In the genomic region with DNA sequence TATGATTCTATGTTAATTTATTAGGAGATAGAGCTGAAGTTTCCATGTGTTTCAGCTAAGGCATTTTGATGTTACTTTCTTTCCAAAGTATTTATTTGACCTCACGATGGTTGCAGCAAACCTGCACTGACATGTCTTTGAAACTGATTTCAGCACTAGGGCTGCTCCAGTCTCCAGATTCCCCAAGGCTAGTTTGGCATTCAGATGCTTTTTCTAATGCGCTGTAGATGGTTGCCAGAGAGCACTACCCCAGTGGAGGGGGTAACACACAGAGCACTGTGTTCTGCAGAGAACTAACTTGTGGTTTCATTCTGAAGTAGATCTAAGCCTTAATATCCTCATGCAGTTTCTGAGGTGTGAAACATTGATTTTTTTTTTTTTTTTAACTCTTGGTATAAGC, we compare ENCODE assay signal across 21 mouse cellular contexts.
"Had no signal": no experiment of that assay in that cellular context is flagged by ENCODE, and none has a peak within 500 bp of the region (broad histone marks: within the 10 kb centered on the region; RNA-seq: fewer than 3 reads in every experiment).

No protein-coding gene starts in this region.

- H3K27ac ChIP-seq: kidney, embryonic 15.5 days; left cerebral cortex, adult 2 months; liver, embryonic 14.5 days; macrophage; midbrain, embryonic 10.5 days; midbrain, embryonic 13.5 days; stomach, postnatal 0 days had no signal

- DNase-seq: kidney, adult 8-10 months; kidney, postnatal 10 days; kidney, postnatal 4 days; layer of hippocampus, postnatal 36 days; liver, postnatal 0 days; lung, embryonic 14.5 days; right cerebral cortex, adult 18-20 months; right cerebral cortex, postnatal 14 days; right cerebral cortex, postnatal 4 days; thymus, adult 2 months; thymus, postnatal 14 days; thymus, postnatal 4 days had no signal

- ATAC-seq: liver, postnatal 0 days; lung, postnatal 0 days; midbrain, embryonic 13.5 days had no signal

- H3K9me3 ChIP-seq: kidney, embryonic 15.5 days; megakaryocyte, embryonic 14.5 days; midbrain, embryonic 10.5 days; midbrain, embryonic 13.5 days had no signal

- H3K27me3 ChIP-seq: kidney, embryonic 15.5 days; megakaryocyte, embryonic 14.5 days; midbrain, embryonic 13.5 days had no signal

- H3K4me3 ChIP-seq: kidney, embryonic 15.5 days; left cerebral cortex, adult 2 months; megakaryocyte, embryonic 14.5 days; midbrain, embryonic 10.5 days; midbrain, embryonic 13.5 days had no signal

- H3K9ac ChIP-seq: kidney, embryonic 15.5 days; liver, embryonic 14.5 days; liver, postnatal 0 days; lung, embryonic 14.5 days; midbrain, embryonic 13.5 days had no signal

- H3K4me2 ChIP-seq: kidney, embryonic 15.5 days; lung, embryonic 14.5 days; midbrain, embryonic 13.5 days had no signal

- H3K36me3 ChIP-seq: midbrain, embryonic 13.5 days had no signal
